Mouse (Mus musculus) lung, postnatal 0 days (tissue): ENCODE measurements around the gene Uncx.

ENCODE experiments used
- CTCF ChIP-seq: IDR thresholded peaks from 2 replicates; pipeline ENCODE4 v1.5.1; 2016; ENCODE audit warnings: antibody characterized with exemption, mild to moderate bottlenecking
- EP300 ChIP-seq: IDR thresholded peaks from 2 replicates; pipeline ENCODE4 v1.6.1; 2016; ENCODE audit warnings: antibody characterized with exemption, mild to moderate bottlenecking, control low read depth

DNA sequence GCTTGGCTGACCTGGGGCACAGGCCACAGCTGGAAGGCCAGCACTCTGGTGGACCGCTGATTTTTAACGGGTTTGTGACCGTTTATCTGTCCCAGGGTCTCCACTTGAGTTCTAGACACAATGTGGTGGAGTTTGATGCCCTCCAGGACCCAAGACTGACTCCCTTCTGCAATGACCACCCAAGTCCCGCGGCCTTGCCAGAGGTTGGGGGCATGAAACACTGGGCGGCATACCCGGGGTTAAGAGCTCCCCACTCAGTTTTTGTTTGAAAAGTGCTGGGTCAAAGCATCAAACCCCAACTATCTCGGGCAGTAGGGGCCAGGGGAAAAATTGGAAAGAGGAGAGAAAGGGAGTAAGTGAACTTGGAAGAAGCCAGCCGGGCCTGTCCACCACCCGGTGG, 13.8 kb downstream of the Uncx start:
- TF ChIP-seq CTCF (no peak), EP300 (no peak)
